Mouse (Mus musculus): ENCODE results near the gene Clic1. TPM values are rescaled to one million over a fixed set of nuclear protein-coding genes. Genes with fewer than 3 reads are reported as not detected.
A peak's percentile ranks its signal among the peaks of the same experiment; 100 is the strongest.

The Clic1 gene
- polyA plus RNA-seq, 1 experiment from 2014 or later, result 195 TPM

DNA sequence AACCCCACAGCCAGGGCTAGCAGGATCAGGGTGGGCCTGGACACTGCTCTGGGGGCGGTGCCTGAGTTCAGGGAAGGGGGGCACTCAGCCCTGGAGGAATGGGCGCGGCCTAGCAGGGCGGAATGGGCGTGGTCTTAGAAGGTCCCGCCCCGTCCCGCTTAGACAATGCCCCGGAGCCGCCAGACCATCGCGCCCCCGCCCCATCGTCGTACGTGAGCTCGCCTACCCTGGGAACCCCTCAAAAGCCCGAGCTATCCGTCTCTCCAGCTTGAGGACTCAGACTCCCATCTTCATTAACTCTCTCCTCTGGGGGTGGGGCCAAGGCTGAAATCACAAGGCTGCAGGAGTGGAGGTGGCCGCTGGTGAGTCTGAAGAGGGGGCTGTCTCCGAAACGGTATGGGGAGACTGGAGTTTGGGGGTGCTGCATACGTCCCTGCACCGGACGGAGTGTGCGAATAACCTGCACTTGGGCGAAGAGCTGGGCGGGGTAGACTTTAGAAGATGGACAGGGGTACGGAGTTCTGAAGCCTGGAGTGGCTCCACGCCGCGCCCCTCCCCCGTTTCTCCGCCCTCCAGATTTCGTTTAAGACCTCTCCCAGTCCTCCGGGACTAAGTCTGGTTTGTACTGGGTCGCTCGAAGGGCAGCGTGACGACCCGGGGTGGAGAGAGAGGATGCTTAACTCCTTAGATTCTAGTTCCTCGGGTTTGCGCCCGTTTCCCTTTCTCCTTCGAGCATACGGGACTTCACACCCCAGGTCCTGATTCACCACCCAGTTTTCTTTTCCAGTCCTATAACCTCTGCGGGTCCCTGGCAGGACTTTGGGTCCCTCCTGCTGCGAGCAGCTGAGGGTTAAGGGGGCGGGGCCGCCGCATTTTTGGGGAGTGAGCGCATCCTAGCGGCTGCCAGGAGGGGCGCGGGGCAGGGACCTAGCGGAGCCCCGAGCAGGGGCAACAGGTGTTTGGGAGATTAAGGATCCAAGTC lies 9.4 kb downstream of the Clic1 start, which contains the start of gene Ddah2:
Ddah2 (plus strand) TSS at position 125 of the 982 bp plus-strand sequence.
- peak; percentile 82 for ATAC-seq (ENCODE audit: insufficient number of reproducible peaks, insufficient read depth, low FRiP score, low TSS enrichment, low read depth)
- Histone ChIP-seq H3K9ac (replicated peaks) (peak within 1 kb of the TSS; percentile 88), H3K4me1 (replicated peaks) (peaks cover 24% of the 10 kb centered on the region), H3K27ac (peak within 1 kb of the TSS; percentile 96), H3K9me3 (no peaks in the 10 kb centered on the region), H3K36me3 (peaks cover 75% of the 10 kb centered on the region), H3K27me3 (peaks cover 13% of the 10 kb centered on the region), H3K4me2 (peak within 1 kb of the TSS; percentile 91), H3K4me3 (replicated peaks) (peak within 1 kb of the TSS; percentile 83)
- under 1% methylated on average over 57 of the region's 57 CpGs for WGBS

DNA sequence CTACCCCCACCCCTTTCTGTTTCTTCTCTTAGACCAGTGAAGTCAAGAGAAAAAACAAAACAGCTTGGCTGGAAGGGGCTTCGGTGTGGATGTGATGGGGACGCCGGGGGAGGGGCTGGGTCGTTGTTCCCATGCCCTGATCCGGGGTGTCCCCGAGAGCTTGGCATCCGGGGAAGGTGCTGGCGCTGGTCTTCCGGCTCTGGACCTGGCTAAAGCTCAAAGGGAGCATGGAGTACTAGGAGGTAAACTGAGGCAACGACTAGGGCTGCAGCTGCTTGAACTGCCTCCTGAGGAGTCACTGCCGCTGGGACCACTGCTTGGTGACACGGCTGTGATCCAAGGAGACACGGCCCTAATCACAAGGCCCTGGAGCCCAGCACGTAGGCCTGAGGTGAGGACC lies 10.3 kb downstream of the Clic1 start:
- Histone ChIP-seq H3K9me3 (no peaks in the 10 kb centered on the region), H3K27ac (no peak overlapping the region), H3K36me3 (peaks cover 68% of the 10 kb centered on the region), H3K4me2 (peak overlapping the region; percentile 91), H3K9ac (replicated peaks) (peak overlapping the region; percentile 88), H3K4me1 (replicated peaks) (peaks cover 31% of the 10 kb centered on the region), H3K27me3 (peaks cover 21% of the 10 kb centered on the region), H3K4me3 (replicated peaks) (peak overlapping the region; percentile 83)
- ATAC-seq (ENCODE audit: insufficient number of reproducible peaks, insufficient read depth, low FRiP score, low TSS enrichment, low read depth), result no peak
- WGBS, result 26% methylated on average over 14 of the region's 14 CpGs

DNA sequence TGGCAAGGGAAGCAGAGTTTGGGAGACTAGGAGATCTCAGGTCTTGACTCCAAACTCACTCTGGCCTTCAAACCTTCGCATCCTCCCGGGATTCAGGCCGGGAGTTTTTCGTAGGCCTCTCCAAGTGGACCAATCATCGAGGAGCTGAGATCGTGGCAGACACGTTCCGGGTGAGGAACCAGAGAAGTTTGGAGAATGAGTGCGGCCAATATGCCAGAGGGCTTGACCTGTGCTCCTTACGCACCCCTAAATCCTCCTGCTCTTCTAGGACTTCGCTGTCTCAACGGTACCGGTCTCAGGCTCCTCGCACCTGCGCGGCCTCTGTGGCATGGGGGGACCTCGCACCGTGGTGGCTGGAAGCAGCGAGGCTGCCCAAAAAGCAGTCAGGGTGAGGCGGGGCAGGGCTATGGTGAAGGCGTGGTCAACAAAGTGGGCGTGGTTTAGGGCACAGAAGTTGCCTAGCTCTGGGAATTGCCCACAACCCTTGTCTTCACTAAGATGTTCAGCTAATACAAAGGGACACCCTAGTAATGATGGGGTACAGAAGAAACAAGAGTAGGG lies 11.1 kb downstream of the Clic1 start:
- peak overlapping the region; percentile 88 for H3K9ac ChIP-seq (replicated peaks)
- peaks cover 39% of the 10 kb centered on the region for H3K4me1 ChIP-seq (replicated peaks)
- peaks cover 61% of the 10 kb centered on the region for H3K36me3 ChIP-seq
- peaks cover 28% of the 10 kb centered on the region for H3K27me3 ChIP-seq
- ATAC-seq (ENCODE audit: insufficient number of reproducible peaks, insufficient read depth, low FRiP score, low TSS enrichment, low read depth), result no peak
- peak overlapping the region; percentile 91 for H3K4me2 ChIP-seq
- peak overlapping the region; percentile 83 for H3K4me3 ChIP-seq (replicated peaks)
- H3K9me3 ChIP-seq, result no peaks in the 10 kb centered on the region
- 59% methylated on average over 22 of the region's 22 CpGs for WGBS
- no peak overlapping the region for H3K27ac ChIP-seq

DNA sequence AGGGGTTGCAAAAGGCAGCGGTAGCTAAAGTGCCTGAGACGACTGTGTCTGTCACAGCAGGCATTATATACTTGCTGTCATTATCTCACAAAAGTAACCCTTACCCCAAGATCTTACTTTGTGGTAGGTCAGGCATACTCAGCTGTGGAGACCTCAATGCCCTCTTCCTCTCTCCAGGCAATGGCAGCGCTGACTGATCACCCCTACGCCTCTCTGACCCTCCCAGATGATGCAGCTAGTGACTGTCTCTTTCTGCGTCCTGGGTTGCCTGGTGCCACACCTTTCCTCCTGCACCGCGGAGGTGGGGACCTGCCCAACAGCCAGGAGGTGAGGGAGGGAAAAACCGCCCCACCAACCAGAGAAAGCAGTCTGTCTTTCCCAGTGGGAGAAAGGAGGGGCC lies 11.5 kb downstream of the Clic1 start:
- H3K4me1 ChIP-seq (replicated peaks), result peaks cover 39% of the 10 kb centered on the region
- no peaks in the 10 kb centered on the region for H3K9me3 ChIP-seq
- WGBS, result 84% methylated on average over 8 of the region's 8 CpGs
- H3K27ac ChIP-seq, result no peak overlapping the region
- H3K36me3 ChIP-seq, result peaks cover 56% of the 10 kb centered on the region
- peaks cover 33% of the 10 kb centered on the region for H3K27me3 ChIP-seq
- H3K4me2 ChIP-seq, result no peak overlapping the region
- ATAC-seq (ENCODE audit: insufficient number of reproducible peaks, insufficient read depth, low FRiP score, low TSS enrichment, low read depth), result no peak
- H3K4me3 ChIP-seq (replicated peaks), result 0 out of 2 replicates have a peak overlapping the region, but pooled peaks have one; percentile 83
- no peak overlapping the region for H3K9ac ChIP-seq (replicated peaks)

GRCm38 (mm10) chr17:35063466-35063865 lies 13.7 kb downstream of the Clic1 start:
- Histone ChIP-seq H3K27me3 (peaks cover 55% of the 10 kb centered on the region), H3K4me2 (no peak overlapping the region), H3K9me3 (no peaks in the 10 kb centered on the region), H3K9ac (replicated peaks) (no peak overlapping the region), H3K4me1 (replicated peaks) (peaks cover 35% of the 10 kb centered on the region), H3K4me3 (replicated peaks) (no peak overlapping the region), H3K27ac (no peak overlapping the region), H3K36me3 (peaks cover 36% of the 10 kb centered on the region)
- 93% methylated on average over 3 of the region's 3 CpGs for WGBS
- no peak for ATAC-seq (ENCODE audit: insufficient number of reproducible peaks, insufficient read depth, low FRiP score, low TSS enrichment, low read depth)

DNA sequence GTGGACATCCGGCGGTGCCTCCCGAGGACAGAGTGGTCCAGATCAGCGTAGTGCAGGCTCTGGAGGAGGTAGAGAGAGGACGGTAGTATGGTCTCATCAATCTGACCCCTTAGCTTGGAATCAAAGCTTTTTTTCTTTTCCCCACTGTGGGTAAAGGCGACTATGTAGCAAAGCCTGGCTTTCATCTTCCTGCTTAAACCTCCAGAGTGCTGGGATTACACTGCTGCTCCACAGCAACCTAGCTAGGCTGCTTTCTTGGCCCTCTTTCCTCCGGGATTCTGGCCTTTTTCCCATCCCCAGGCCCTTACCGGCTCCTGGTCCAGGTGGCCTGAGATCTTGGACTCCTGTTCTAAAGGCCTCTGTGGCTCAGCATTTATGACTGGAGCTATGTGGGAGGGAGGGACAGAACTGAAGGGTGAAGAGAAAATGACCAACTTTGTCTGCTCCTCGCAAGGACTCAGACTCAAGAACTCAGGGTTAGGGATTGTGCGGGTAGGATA lies 14.7 kb downstream of the Clic1 start:
- Histone ChIP-seq H3K27me3 (peaks cover 64% of the 10 kb centered on the region), H3K36me3 (peaks cover 36% of the 10 kb centered on the region), H3K27ac (no peak overlapping the region; the same call in 1 of the 2 replicates), H3K4me1 (replicated peaks) (peaks cover 32% of the 10 kb centered on the region), H3K9ac (replicated peaks) (no peak overlapping the region), H3K9me3 (no peaks in the 10 kb centered on the region), H3K4me3 (replicated peaks) (peak overlapping the region; percentile 38), H3K4me2 (peak overlapping the region; percentile 66)
- ATAC-seq (ENCODE audit: insufficient number of reproducible peaks, insufficient read depth, low FRiP score, low TSS enrichment, low read depth), result no peak
- WGBS, result 29% methylated on average over 10 of the region's 10 CpGs

DNA sequence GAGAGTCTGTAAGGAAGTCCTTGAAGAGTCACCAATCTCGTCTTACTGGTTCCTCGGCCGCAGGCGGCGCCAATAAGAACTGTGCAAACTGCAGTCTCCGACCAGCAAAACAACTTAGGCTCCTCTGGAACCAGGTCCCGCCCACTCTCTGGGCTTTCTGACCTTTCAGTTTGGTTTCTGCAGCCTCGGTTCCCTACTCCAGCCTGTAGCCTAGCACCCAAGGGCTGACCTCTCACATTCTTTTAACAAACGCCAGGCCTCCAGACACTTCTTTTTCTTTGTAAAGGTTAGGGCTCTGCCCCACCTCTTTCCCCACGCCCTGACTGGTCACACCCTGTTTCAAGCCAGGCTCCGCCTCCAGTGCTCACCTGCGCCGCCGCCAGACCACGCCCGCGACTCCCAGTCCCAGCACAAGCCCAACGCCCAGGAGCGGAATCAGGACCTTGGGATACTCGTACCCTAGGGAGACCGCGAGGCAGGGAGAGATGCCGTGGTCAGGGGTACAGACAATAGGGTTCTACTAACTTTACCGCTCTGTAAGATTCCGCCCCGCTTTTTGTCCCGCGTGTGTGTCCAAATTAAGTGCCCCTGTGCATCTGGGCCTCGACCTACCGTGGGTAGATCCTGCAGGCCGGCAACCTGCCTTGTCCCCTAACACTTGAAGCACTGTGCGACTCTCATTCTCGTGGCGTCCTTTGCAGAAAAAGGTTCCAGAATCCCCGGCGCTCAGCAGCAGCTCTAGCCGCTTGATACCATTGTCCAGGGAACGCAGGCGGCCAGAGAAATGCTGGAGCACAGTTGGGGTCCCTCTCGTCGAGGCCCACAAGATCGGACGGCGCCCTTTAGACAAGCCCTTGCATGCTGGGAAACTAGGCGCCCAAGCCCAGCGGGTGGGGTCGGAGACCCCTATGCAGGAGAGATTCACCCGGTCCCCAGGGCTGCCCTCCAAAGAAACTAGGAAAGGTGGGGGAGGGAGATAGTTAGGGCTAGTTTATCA lies 15.5 kb downstream of the Clic1 start, which contains the start of gene Ly6g6c:
Ly6g6c (plus strand) TSS at position 438 of the 997 bp plus-strand sequence.
- peaks cover 34% of the 10 kb centered on the region for H3K36me3 ChIP-seq
- H3K27ac ChIP-seq, result peak within 1 kb of the TSS; percentile 47
- ATAC-seq (ENCODE audit: insufficient number of reproducible peaks, insufficient read depth, low FRiP score, low TSS enrichment, low read depth), result peak; percentile 21; the same call in 1 of the 2 replicates
- peak within 1 kb of the TSS; percentile 66 for H3K4me2 ChIP-seq
- H3K9ac ChIP-seq (replicated peaks), result peak within 1 kb of the TSS; percentile 47
- 2% methylated on average over 48 of the region's 48 CpGs for WGBS
- no peaks in the 10 kb centered on the region for H3K9me3 ChIP-seq
- peaks cover 28% of the 10 kb centered on the region for H3K4me1 ChIP-seq (replicated peaks)
- H3K27me3 ChIP-seq, result peaks cover 64% of the 10 kb centered on the region
- peak within 1 kb of the TSS; percentile 38 for H3K4me3 ChIP-seq (replicated peaks)

DNA sequence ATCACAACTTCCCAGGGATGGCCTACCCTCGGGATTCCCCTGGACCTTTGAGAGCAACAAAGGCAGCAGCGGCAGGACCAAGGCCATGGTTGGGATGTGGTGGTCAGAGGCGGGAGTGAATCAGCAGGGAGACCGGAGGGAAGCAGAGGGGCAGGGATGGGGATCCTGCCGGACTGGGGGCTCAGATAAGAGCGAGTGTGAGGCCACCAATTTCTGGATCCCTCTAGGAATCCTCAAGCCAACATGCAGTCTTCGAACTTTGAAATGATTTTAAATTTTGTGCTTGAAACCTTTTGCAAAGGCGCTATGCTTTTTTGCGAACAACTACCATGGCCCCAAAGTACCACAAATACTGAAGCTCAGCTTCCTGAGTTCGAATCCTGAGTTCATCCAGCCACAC lies 16.3 kb downstream of the Clic1 start, which contains the start of gene Mpig6b:
Mpig6b (minus strand) TSS at position 101 of the 400 bp plus-strand sequence.
- H3K4me2 ChIP-seq, result peak within 1 kb of the TSS; percentile 66
- peaks cover 26% of the 10 kb centered on the region for H3K36me3 ChIP-seq
- no peaks in the 10 kb centered on the region for H3K9me3 ChIP-seq
- H3K27me3 ChIP-seq, result peaks cover 64% of the 10 kb centered on the region
- peak within 1 kb of the TSS; percentile 47 for H3K9ac ChIP-seq (replicated peaks)
- H3K4me1 ChIP-seq (replicated peaks), result peaks cover 19% of the 10 kb centered on the region
- 44% methylated on average over 10 of the region's 10 CpGs for WGBS
- peak within 1 kb of the TSS; percentile 47; the same call in 1 of the 2 replicates for H3K27ac ChIP-seq
- H3K4me3 ChIP-seq (replicated peaks), result peak within 1 kb of the TSS; percentile 38
- ATAC-seq (ENCODE audit: insufficient number of reproducible peaks, insufficient read depth, low FRiP score, low TSS enrichment, low read depth), result no peak

- Histone ChIP-seq H3K9me3 (no peaks in the 10 kb centered on the region), H3K4me2 (no peak overlapping the region), H3K27ac (no peak overlapping the region), H3K27me3 (peaks cover 60% of the 10 kb centered on the region), H3K4me1 (replicated peaks) (peaks cover 15% of the 10 kb centered on the region), H3K4me3 (replicated peaks) (no peak overlapping the region), H3K9ac (replicated peaks) (no peak overlapping the region), H3K36me3 (peaks cover 4% of the 10 kb centered on the region; the same call in 1 of the 2 replicates)
- WGBS, result 84% methylated on average over 17 of the region's 17 CpGs
- ATAC-seq (ENCODE audit: insufficient number of reproducible peaks, insufficient read depth, low FRiP score, low TSS enrichment, low read depth), result no peak
These were observed 18.6 kb downstream of the Clic1 start for GRCm38 (mm10) chr17:35068213-35068914.

Measured in limb, embryonic 12.5 days (tissue).